Mouse (Mus musculus): ENCODE results near the gene Pif1.

The Pif1 gene

DNA sequence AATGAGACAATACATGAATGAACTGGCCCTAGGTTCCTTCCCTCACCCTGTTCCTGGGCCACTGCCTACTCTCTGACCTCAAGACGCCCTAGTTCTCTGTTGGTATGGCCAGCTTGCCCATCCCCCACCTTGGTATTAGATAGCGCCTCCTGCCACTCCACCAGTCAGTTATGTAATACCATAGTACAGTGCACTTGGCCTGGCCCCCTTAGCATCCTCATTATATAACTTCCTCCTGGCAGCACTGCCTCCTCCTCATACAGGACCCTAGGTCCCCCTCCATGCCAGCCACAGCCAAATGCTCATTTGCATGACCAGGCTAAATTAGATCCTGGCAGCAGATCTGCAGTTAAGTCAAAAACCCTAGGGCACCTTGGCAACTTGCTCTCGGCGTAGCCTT is 25.9 kb upstream of the Pif1 start:
- DNase-seq (ENCODE audit: low read depth, low spot score): peak; percentile 95

DNA sequence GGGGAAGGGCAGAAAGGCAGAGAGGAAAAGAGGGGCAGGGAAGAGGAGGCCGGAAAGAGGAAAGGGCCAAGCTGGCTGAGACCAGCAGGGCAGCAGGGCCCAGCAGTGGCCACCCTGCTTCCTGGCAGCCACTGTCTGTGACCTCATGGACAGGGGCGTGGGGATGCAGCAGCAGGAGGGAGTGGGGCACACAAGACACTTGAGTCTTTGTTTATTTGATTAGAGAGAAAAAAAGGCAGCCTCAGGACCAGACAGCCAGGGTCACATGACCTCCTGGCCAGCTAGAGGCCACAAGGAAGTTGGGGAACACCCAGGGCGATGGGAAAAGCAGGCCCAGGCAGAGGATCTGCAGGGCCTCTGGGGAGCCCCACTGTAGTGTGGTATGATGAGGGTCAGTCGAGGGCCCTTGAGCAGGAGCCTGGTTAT is 24.9 kb upstream of the Pif1 start:
- no peak for DNase-seq (ENCODE audit: low read depth, low spot score)

DNA sequence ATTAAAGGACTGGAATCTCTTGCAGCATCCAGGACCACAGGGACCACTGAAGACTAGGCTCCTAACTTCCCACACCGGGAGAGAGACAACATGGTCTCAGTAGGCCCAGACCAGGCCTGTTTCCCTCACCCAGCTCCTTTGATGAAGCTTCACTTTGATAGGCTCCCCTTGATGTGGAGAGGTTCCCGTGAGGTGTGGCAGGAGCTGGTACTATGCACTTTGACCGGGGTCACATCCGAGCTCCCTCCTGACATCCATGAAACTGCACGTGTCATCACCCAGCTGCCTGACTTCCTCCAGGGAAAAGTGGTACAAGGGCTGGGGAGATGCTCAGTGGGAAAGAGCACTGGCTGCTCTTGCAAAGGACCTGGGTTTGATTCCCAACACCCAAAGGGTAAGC is 23.9 kb upstream of the Pif1 start:
- DNase-seq (ENCODE audit: low read depth, low spot score): no peak

DNA sequence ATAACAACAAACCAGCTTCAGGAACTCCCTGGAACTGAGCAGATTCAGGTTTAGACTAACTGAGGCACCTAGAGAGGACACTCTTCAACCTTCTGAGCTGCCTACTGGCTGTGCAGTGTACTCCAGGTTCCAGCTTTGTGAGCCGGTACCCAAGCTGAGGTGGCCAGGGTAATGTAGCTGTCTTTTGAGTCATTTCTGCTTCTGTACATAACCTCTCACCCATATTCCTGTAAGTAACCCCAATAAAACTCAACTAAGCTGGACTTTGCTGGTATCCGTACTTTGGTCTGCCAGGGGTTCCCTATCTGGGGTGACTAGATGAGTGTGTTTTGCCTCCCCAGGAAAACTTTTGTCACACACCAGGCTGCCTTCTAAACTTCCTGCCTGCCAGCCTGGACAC is 22.3 kb upstream of the Pif1 start:
- DNase-seq (ENCODE audit: low read depth, low spot score): no peak

DNA sequence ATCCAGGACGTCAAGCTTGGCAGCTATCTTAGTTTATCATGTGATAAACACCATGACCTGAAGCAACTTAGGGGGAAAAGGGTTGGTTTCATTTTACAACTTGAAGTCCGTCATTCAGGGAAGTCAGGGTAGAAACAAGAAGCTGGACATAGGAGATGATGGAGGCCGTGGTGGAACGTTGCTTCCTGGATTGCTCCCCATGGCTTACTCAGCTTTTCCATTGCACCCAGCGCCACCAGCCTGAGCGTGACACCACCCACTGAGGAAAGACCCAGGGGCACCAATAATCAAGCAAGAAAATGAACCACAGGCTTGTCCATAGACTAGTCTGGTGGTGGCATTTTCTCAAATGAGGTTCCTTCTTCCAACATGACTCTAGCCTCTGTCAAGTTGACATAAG is 18.2 kb upstream of the Pif1 start:
- DNase-seq (ENCODE audit: low read depth, low spot score): no peak

DNA sequence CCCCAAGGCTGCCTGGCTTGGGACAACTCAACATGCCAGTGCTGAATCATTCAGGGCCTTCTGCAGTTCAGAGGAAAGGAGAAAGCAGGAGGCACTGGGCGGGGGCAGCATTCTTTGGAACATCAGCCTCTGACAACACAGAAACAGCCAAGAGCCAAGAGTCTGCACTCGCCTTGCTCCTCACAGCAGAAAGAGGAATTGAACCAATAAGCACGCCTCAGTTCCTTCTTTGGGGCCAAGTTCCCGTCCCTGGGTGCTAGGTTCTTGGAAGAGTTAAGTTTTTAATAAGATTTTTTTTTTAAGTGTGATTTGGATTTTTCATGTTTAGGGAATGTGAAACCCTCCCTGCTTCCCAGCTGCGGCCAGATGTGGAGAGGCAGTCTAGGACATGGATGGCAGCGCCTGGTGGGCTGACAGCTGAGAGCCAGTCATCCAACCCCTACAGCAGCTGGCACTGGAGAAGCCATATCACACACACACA is 17.4 kb upstream of the Pif1 start:
- peak; percentile 81 for DNase-seq (ENCODE audit: low read depth, low spot score)

DNA sequence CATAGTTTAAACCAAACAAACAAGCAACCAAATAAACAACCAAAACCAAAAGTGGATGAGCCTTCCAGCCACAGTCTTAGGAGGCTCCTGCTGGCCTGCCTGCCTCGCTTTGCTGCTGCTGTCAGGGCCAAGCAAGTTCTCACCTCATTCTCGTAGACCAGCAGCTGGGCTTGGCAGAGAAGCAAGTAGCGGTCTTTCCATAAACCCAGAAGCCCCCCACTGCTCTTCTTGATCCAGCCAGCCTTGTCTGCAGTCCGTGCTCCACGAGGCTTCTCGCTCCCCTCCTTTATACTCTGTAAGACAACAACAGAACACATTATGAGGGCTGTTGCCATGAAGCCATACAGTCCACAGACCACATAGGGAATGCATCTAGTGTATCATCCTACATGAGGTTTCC is 14.1 kb upstream of the Pif1 start:
- DNase-seq (ENCODE audit: low read depth, low spot score): no peak

DNA sequence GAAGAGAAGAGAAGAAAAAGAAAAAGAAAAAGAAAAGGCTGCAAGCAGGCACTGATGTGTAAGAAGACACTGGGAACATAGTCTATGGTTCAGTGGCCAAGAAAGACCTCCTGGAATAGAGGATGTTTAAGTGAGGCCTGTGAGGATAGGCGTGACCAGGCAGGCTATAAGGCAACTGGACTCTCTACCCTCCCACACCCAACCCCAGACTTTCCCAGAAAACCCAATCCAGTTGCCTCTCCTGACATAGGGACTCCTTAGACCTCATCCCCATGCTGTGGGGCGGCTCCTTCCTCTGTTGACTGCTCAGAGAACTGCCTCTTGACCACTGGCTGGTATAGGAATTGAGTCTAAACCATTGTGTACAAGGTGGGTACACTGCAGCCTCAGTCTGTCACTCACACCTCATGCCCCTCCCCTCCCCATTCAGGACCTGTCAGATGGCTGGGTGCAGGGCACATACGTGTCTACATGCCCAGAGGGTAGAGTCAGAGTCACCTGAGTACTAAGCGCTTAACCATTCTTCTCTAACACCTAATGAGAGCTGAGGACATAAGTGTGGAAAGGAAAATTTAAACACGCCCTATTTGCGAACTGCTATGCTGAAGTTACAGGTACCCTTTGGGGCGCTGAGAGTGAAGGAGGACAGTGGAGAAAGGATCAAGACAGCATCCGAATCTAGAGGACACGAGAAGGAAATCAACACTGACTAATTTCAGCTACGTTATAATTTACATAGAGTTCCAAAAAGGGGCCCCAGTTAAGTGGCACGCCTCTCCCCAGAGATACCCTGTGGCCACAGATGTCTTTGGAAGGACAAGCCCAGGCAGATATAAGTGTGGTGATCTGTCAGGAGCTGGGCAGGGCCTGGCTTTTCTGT is 12.2 kb upstream of the Pif1 start:
- DNase-seq (ENCODE audit: low read depth, low spot score): no peak

DNA sequence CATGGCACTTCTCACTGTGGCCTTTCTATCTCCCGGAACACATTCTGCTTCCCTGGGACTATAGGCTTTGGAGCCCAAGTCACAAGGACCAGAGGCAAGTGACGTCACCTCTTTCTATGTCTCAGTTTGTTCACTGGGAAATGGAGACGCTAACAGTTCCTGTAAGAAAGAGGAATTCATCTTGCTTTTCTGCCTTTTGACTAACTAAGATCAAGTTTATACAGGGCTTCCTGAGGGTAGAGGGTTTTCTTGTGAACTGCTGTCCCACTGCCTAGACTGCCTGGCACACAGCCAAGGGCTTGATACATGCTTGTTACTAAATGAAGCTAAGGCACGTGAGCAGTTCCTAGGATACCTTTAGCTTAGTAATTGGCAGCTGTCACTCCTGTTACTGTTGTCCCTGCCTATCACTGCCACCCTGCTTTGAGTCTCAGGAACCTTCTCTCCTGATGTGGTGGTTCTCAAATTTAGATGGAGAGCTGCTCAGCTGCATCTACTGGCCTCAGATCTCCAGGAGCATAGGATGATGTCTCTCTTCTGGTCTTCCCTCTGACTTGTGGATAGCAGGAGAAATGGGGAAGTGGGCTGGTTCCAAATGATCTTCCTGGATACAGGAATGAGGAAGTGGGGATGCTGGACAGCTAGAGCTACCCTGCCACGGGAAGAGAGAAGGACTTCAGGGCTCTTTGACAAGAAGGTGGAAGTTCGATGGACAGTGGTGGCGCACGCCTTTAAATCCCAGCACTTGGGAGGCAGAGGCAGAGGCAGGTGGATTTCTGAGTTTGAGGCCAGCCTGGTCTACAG is 11.4 kb upstream of the Pif1 start:
- DNase-seq (ENCODE audit: low read depth, low spot score): peak; percentile 50

DNA sequence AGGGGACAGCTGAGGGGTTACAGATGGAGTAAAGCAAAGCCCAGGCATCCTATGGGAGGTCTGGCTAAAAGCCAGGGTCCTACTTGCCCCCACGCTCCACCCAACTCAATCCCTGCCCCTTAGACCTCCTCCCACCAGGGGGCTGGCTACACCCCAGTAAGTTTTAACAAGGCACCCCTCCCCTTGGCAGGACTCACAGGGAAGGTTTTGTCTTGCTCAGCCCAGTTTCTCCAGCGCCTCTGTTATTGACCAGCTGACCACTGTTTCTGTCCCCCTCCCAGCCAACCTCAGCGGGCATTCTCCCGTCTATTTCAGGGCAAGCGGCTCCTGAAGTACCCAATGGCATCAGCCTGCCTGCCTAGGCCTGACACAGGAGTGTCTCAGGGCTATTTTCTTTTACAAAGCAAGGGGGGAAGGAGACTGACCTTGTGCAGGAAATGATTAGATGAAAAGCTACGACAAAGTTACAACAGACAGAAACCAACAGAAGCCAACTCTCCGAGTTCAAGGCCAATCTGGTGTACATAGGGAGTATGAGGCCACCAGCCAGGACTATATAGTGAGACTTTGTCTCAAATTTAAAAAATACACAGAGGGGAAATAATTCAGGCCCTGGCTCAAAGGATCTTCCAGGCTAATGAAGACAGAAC is 10.0 kb upstream of the Pif1 start:
- DNase-seq (ENCODE audit: low read depth, low spot score): peak; percentile 60

DNA sequence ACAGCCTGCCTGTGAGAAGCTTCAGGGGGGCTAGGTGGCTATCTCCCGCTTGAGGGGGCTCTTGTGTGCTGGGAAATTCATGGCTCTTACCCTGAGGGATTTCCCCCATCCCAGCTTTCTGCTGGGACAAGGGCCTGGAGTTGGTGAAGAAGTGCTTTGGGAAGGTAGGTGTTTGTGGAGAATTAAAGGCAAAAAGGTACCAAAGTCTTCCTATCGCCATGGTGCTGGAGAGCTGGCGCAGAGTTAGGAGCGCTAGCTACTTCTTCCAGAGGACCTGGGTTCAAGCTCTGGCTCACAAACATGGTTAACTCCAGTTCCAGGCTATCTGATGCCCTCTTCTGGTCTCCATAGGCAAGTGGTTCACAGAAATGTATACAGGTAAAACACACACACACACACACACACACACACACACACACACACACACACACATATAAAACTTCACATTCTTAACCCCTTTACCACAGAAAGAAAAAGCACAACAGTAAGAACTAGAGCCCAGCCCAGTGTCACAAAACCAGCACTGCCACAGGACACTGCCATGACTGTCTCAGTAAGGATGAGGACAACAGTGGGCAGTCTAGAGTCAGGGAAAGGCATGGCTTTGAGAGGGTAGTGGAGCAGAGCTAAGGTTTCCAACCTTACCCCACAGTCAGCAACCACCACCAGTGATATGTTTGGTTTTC is 9.3 kb upstream of the Pif1 start:
- no peak for DNase-seq (ENCODE audit: low read depth, low spot score)

DNA sequence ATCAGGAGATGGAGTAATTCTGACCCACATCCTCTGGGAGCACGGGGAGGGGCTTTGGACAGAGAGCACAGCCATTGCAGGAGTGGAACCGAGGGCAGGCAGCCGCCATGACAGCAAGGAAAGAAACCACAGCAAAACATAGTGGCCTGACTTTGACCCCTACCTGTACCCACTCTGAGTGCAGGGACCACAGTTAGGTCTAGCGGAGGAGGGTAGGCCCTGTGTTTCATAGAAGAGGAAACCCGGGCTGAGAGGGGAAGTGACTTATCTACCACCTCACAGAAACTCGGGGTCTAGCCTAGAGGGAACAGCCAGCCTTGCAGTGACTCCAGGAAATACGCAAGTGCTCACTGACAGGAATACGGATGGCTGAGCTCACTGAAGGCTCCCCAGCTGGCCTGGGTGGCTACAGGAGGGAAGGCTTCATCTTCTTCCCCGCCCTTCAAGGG is 8.1 kb upstream of the Pif1 start:
- peak; percentile 54 for DNase-seq (ENCODE audit: low read depth, low spot score)

DNA sequence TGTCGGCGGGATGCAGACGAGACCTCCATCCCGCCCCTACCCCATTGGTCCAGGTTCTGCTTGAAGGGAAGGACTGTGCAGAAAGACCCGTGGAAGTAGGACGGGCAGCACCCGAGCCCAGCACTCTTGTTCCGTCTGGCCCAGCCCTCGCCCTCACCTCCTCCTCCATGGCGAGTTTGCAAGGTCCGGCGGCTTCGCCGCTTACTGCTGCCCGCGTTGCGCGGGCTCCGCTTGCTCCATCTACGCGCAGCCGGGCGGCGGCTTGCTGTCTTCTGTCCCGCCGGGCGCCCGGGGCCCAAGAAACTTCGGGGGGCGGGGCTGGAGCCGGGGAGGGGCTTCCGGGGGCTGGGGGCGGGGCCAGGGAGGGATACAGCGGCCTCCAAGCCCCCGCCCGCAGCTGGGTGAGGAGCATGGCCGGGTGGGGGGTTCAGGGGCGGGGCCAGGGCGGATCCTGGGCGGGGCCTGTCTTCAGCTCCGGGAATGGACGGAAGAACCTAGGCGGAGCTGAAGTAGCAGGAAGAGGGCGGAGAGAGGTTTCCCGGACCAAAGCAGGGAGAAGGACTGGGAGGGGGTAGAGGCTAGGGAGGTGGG is 7.1 kb upstream of the Pif1 start, which contains the start of gene Plekho2:
Gene Plekho2 (minus strand): TSS at position 260 of the 591 bp plus-strand sequence.
- DNase-seq (ENCODE audit: low read depth, low spot score): peak; percentile 96

DNA sequence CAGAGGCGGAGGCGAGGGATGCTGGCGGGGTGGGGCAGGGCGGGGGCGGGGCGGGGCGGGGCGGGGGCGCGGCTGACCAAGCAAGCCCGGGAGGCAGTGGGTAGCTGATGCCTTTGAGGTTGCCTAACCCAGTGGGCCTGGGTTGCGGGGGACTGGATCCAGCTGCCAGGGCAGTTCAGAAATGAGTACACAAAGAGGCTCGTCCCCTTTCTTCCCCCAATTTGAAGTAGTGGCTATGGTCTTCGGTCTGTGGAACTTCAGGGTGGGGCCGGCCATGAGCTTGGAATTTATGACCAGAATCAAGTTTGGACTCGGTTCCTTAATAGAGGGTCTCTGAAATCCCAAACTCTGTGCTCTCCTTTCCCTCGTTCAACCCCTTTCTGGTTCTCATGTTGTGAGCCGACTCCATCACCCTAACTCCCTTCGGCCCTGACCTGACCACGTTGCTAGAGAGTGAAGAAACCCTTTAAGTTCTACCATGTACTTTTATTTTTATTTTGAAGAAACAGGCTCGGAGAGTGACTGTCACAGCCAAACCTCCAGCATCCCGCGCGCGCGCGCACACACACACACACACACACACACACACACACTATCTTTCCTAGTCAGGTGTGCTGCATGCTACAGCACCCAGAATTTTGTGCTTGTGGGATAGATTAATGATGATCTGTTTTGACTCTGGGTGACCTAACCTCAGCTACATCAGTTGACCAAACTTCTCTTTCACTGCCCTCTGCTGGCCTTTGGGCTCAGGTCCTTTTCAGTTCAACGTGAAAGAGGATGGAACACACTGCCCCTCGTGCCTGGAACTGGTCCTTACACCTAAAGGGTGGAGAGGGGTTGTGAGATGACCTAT is 6.3 kb upstream of the Pif1 start:
- peak; percentile 82 for DNase-seq (ENCODE audit: low read depth, low spot score)

DNA sequence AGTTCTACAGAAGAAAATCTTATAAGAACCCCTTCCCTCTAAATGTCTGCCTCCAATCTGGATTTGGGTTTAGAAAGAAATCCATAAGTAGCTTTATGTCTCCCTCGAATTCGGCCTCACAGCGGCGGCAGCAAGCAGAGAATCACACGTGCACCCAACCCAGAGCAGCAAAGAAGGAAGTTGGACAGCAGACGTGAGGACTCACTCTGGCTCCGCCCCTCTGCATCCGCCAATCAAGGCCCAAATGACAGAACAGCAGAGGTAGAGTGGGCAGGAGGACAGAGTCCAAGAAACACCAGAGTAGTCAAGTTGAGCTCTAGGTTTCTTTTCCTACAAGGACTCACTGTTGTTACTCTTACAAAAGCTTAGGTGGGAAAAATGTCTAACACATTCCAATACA is 3.9 kb upstream of the Pif1 start:
- no peak for DNase-seq (ENCODE audit: low read depth, low spot score)

DNA sequence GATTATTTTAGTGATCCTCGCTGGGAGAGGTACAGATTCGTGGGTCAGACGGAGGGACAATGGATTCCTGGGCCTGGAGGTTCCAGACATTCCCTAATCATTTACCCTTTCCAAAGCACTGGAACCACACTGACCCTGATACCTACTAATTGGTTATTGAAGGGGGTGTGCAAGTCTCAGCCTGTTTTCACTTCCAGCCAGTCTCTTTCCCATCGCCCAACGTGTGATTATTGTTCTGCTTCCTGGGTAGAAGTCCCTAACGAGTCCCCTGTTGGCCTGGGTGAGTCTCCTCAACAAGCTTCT is 261 bp downstream of the Pif1 start:
- no peak for DNase-seq (ENCODE audit: low read depth, low spot score)

DNA sequence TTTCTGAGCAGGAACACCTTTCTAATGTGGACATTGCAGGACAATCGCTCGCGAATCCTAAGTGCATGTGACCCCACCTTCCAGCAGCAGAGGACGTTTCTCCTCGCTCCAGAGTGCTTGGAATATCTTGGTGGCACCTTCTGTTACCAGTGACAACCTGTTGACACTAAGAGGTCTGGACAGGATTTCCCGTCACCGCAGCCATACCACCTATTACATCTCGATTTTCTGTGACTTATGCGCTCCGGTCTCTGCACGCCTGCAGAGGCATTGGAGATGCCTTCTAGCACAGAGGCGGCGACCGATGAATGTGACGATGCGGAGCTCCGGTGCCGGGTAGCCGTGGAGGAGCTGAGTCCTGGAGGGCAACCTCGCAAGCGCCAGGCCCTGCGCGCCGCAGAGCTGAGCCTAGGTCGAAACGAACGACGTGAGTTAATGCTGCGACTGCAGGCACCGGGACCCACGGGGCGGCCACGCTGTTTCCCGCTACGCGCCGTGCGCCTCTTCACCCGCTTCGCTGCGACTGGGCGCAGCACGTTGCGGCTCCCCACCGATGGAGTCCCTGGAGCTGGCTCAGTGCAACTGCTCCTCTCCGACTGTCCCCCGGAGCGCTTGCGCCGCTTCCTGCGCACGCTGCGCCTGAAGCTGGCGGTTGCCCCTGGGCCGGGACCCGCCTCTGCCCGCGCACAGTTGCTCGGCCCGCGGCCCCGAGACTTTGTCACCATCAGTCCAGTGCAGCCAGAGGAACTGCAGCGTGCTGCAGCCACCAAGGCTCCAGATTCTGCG is 806 bp downstream of the Pif1 start:
- DNase-seq (ENCODE audit: low read depth, low spot score): no peak

DNA sequence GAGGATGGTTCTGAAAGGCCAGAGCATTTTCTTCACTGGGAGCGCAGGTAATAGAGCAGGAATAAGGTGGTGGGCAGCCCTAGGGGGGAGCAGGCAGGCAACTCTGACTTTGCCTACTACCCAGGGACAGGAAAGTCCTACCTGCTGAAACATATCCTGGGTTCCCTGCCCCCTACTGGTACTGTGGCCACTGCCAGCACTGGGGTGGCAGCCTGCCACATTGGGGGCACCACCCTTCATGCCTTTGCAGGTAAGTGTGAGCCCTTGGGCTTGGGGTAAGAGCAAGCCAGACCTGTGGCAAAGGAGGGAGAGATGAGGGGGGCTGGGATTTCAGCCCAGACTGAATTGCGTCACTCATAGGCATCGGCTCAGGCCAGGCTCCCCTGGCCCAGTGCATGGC is 2.1 kb downstream of the Pif1 start:
- no peak for DNase-seq (ENCODE audit: low read depth, low spot score)

DNA sequence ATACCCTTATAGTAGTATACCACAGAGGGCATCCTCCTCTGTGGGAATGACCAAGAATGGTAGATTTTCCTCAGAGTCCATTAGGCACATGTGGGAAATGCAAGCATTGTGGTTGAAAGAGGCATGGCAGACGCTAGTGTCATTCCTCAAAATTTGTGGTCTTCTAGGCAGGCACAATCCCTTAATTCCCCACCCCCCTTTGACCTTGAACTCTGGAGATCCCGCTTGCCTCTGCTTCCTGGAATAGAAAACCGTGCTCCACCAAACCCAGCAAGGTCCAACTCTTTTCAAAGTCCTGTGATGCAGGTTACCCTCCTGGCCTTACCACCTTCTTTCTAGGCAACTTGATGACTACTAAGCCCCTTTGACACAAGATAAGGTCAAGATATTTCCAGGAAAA is 5.8 kb downstream of the Pif1 start:
- no peak for DNase-seq (ENCODE audit: low read depth, low spot score)

DNA sequence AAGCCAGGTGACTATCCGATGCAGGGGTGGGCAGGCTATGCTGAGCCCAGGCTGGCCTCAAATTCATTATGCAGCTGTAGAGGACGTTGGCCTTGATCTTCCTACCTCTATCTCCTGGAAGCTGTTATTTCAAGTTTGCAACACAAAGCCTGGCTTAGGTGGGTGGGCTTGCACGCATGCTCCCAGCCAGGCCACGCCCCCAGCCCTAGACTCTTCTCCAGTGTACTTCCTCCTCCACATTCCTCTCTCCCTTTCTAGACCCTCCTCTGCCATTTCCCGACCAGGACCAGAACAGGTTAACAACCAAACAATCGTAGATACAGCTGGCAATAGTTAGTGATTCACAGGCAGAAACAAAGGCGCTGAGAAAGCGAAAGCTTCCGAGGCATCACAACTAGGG is 6.6 kb downstream of the Pif1 start:
- no peak for DNase-seq (ENCODE audit: low read depth, low spot score)
